Mouse (Mus musculus) E14TG2a.4 (cell line): Measurements from ENCODE around the gene Siglece.

Experiments used
- CTCF ChIP-seq: conservative IDR thresholded peaks from 2 replicates; pipeline ENCODE4 v1.5.1; 2014; ENCODE audit warnings: low read length
- POU5F1 ChIP-seq: IDR thresholded peaks from 2 replicates; pipeline ENCODE4 v1.6.1; 2014; ENCODE audit warnings: low read length, borderline replicate concordance

- TF ChIP-seq CTCF (no peak), POU5F1 (no peak)
These were observed 3.7 kb downstream of the Siglece start for GRCm38 (mm10) chr7:43656232-43656631.
